Mouse (Mus musculus) cerebellum, adult 2 months (tissue): ENCODE data around the gene Calml3. TPM values are rescaled to one million over a fixed set of nuclear protein-coding genes. Genes with fewer than 3 reads are reported as not detected.
"Not testable (repeated sequence)": the region's sequence is repeated elsewhere in the genome, so short reads cannot be mapped to it uniquely, and the experiment has no call there.

Experiments
- DNase-seq, 2 experiments: peaks; one replicate each; pipeline ENCODE4 v3.0.0; 2021
- H3K27ac ChIP-seq: fragments of 200-500 bp; 2 replicates; pipeline ENCODE4 v1.5.1; 2012; ENCODE audit warnings: low read length, control low read depth, inconsistent platforms; ENCODE audit not compliant: insufficient read depth
- H3K27me3 ChIP-seq: fragments of 200-500 bp; 2 replicates; pipeline ENCODE4 v1.6.1; 2012; ENCODE audit warnings: inconsistent platforms, mild to moderate bottlenecking, low read length, moderate library complexity; ENCODE audit not compliant: control insufficient read depth, insufficient read depth
- H3K4me1 ChIP-seq: fragments of 200-500 bp; 2 replicates; pipeline ENCODE4 v1.6.1; 2011; ENCODE audit warnings: low read length; ENCODE audit not compliant: control insufficient read depth, insufficient read depth
- H3K4me3 ChIP-seq: fragments of 200-500 bp; replicated peaks from 2 replicates; pipeline ENCODE3; 2011; ENCODE audit warnings: mild to moderate bottlenecking, low read depth, low read length, control low read depth; ENCODE audit not compliant: insufficient read depth
- CTCF ChIP-seq: fragments of 200-500 bp; IDR thresholded peaks from 2 replicates; pipeline ENCODE4 v1.5.1; 2011; ENCODE audit warnings: low read depth, mild to moderate bottlenecking, control low read depth, low read length, moderate library complexity, borderline replicate concordance; ENCODE audit not compliant: insufficient read depth
- POLR2A ChIP-seq: fragments of 200-500 bp; IDR thresholded peaks from 2 replicates; pipeline ENCODE4 v1.6.1; 2011; ENCODE audit warnings: low read length, control low read depth, borderline replicate concordance; ENCODE audit not compliant: insufficient read depth
- WGBS: fragments of 180-500 bp; shearing (Covaris S2); methylation state at CpG from one replicate; pipeline ENCODE4 v1.1.7; 2018; 5-methylcytosine and 5-hydroxymethylcytosine counted together
- polyA plus RNA-seq: library from polyadenylated mRNA; depleted of rRNA; stranded (reverse); fragments of >200 nt; gene quantifications from 2 replicates; pipeline ENCODE4 v1.2.3, GENCODE M21; 2012; rRNA removed

The Calml3 gene
- polyA plus RNA-seq: not detected in 2 replicates

DNA sequence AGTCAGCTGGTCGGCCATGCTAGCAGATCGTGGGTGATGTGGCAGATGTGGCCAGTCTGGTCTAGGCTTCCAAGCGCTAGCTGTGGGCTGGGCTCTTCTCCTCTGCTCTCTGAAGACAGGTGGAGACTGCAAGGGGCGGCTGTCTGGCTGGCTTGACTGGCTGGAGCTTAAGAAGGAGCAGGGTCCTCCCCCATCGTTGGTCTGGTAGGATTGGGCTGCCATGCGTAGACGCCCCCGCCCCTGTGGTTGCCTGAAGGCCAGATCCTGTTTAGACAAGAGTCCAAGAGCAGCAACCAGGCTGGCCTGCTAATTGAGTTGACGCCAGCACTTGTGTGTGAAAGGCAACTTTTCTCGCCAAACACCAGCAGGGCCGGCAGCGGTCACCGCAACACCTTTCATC is at the start of gene Calml3:
TSS of gene Calml3 (minus strand) at position 131 of the 400 bp plus-strand sequence.
- Histone ChIP-seq H3K4me3 (no peak within 1 kb of the TSS), H3K27me3 (no peaks in the 10 kb centered on the region), H3K4me1 (no peaks in the 10 kb centered on the region), H3K27ac (no peak within 1 kb of the TSS)
- TF ChIP-seq CTCF (no peak), POLR2A (no peak)
- no peak for DNase-seq
- 66% methylated on average over 13 of the region's 13 CpGs for WGBS

DNA sequence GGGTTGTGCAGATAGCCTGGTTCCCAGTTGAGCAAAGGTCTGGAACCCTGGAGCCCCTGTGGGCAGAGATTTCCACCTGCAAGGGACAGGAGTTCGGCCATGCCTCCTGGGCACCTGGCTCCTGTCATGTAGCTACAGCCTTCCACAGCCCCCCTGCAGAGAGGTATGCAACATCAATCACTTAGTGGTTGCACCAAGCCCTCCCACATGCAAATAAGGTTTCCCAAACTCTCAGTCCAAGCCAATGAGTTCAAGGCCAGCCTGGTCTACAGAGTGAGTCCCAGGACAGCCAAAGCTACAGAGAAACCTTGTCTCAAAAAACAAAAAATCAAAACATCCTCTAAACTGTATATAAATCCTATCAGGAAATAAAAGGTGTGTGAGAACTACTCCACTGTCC is 46.2 kb upstream of the Calml3 start:
- WGBS: 55% methylated on average over 1 of the region's 1 CpGs

DNA sequence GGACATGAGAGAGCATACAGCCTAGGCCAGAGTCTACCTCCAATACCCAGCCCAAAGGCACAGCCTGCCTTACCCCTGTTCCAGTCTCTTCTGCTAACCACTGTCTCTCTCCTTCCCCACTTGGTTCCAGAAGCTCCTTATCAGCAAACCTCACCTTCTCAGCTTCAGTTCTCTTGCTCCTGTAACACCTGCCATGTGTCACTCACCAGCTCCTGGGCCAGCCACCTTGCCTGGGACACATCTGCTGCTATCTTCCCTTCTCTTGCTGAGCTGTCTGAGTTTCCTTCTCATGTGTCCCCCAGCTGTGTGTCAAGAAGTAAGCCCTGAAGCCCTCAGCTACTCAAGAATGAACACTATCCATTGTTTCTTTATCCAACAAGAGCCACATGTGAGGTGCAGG is 36.5 kb upstream of the Calml3 start:
- H3K4me1 ChIP-seq, H3K27ac ChIP-seq, H3K4me3 ChIP-seq, H3K27me3 ChIP-seq, DNase-seq: not testable (repeated sequence)

More for the DNA sequence above, 46.2 kb upstream of the Calml3 start:
- no peak for DNase-seq
- Histone ChIP-seq H3K4me1 (no peaks in the 10 kb centered on the region), H3K4me3 (no peak overlapping the region), H3K27me3 (no peaks in the 10 kb centered on the region), H3K27ac (no peak overlapping the region)
- TF ChIP-seq POLR2A (no peak), CTCF (no peak)

DNA sequence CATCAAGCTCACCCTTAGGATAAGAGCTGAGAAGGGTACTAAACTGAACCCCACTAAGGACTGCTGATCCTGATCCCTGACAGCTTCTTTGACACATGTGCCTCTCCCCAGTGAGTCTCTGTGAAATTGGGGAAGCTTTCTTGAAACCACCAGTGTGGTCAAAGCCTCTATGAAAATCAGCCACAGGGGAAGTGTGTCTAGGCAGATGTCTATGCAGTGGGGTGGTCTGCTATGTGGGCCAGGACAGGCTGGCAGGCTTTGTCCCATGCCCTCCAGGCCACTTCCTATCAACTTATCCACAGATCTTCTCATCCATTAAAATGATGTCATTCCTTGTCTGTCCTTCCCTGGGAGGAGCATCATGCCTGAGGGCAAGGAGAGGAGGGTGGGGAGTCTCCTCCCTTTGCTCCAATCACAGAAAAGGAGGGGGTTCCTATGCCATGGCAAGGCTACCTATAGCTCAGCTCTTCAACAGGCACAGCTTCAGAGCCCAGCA is 33.2 kb upstream of the Calml3 start, which contains the start of gene Calm4:
TSS of gene Calm4 (plus strand) at position 446 of the 496 bp plus-strand sequence.
- not testable (repeated sequence) for DNase-seq, H3K27ac ChIP-seq, H3K4me1 ChIP-seq, H3K4me3 ChIP-seq, H3K27me3 ChIP-seq

DNA sequence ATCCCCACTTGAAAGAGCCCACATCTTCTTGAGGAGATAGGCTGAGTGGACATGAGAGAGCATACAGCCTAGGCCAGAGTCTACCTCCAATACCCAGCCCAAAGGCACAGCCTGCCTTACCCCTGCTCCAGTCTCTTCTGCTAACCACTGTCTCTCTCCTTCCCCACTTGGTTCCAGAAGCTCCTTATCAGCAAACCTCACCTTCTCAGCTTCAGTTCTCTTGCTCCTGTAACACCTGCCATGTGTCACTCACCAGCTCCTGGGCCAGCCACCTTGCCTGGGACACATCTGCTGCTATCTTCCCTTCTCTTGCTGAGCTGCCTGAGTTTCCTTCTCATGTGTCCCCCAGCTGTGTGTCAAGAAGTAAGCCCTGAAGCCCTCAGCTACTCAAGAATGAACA is 29.5 kb upstream of the Calml3 start:
- H3K4me1 ChIP-seq, H3K4me3 ChIP-seq, H3K27ac ChIP-seq, DNase-seq, H3K27me3 ChIP-seq: not testable (repeated sequence)

DNA sequence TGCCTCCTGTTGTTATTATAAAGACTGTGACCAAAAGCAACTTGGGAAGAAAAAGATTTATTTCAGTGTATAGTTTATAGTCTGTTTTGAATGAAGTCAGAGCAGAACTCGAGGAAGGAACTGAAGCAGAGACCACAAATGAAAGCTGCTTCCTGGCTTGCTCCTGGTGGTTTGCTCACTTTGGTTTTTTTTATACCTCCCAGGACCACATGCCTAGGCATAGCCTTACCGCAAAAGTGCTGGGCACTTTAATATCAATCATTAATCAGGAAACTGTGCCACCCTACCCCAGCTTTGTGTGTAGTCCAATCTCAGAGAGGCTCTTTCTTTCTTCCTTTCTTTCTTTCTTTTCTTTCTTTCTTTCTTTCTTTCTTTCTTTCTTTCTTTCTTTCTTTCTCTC is 28.3 kb upstream of the Calml3 start:
- no peak overlapping the region for H3K27ac ChIP-seq
- TF ChIP-seq POLR2A: no peak
- no peak for TF ChIP-seq CTCF
- WGBS: 75% methylated on average over 2 of the region's 2 CpGs
- no peak overlapping the region for H3K4me3 ChIP-seq
- H3K4me1 ChIP-seq: no peaks in the 10 kb centered on the region
- H3K27me3 ChIP-seq: no peaks in the 10 kb centered on the region
- DNase-seq: no peak

DNA sequence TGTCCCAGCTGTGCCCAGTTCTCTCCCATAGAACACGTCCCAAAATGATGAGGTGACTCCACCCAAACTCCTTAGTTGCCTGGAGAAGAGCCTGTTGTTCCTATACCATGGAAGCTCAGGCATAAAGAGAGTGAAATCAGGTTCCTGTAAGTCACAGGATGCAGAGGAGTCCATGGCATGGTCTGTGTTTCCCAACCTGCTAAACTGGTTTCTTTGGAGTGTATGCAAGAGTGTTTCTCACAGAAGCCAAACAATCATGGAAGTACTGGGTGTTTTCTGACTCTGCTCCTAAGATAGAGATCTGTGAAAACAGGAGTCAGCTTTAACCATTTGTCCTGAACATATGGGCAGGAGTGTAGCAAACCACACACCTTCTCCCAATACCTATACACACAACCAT is 27.9 kb upstream of the Calml3 start:
- Histone ChIP-seq H3K4me3 (no peak overlapping the region), H3K27ac (no peak overlapping the region), H3K4me1 (no peaks in the 10 kb centered on the region), H3K27me3 (no peaks in the 10 kb centered on the region)
- 43% methylated on average over 1 of the region's 1 CpGs for WGBS
- DNase-seq: no peak
- TF ChIP-seq POLR2A (no peak), CTCF (no peak)

DNA sequence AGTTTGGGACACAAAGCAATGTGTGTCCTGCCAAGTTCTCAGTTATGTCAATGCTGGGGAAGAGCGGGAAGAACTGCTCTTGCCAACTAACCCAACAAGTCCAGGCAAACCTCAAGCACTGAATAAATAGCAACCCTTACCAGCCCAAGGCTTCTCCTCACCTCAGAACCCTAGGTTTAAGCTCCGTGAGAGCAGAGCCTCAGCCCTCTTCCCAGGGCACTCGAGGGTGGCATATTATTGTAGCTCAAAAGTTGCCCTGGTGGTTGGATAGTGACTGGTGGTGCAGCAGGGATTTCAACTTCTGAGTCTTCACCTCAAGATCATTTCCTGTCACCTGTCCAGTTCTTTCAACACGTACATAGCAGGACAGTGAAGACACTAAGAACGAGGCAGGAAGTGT is 27.4 kb upstream of the Calml3 start:
- no peaks in the 10 kb centered on the region for H3K27me3 ChIP-seq
- 73% methylated on average over 5 of the region's 5 CpGs for WGBS
- H3K4me1 ChIP-seq: no peaks in the 10 kb centered on the region
- no peak overlapping the region for H3K27ac ChIP-seq
- DNase-seq: no peak
- TF ChIP-seq CTCF (no peak), POLR2A (no peak)
- no peak overlapping the region for H3K4me3 ChIP-seq

DNA sequence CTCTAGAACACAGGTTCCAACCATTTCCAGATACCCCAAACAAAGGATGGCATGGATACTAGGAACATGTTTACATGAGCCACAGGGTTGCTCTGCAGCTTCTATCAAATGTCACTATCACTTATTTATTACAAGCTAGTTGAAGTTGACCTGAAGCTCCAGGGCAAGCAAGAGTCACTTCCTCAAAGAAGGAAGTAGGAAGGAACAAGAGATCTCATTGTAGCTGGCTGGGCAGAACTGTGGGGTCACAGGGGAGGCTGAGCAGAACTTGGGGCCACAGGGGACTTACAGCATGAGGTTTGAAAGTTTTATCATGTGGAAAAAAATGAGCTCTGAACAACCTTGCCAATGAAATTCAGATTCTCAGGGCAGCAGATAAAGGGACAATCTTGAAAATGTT is 21.6 kb upstream of the Calml3 start:
- Histone ChIP-seq H3K4me3 (no peak overlapping the region), H3K27ac (no peak overlapping the region), H3K4me1 (no peaks in the 10 kb centered on the region), H3K27me3 (no peaks in the 10 kb centered on the region)
- TF ChIP-seq POLR2A (no peak), CTCF (no peak)
- no peak for DNase-seq
